Mouse (Mus musculus): ENCODE results near the gene Gm17334.

DNA sequence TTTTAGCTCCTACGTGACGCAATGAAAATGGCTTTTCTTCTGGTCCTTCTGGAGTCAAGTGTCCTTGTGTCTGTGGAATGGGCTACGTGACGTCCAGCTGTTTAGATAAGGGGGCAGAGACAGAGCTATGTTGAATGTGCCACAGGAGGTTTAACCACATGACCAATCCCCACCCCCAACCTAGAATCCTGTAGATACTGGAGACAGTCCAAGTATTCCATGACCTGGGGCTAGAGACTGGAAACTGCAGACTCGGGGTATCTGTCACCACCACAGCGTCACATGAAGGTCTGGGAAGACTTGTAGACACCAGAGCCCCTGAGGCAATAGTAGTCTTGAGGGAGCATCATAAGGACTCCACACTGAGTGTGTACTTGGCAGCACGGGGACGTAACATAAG lies 22.8 kb upstream of the Gm17334 start:
- TF ChIP-seq CTCF (IDR thresholded peaks at IDR 0.05; ENCODE audit: borderline replicate concordance, extremely low read depth, insufficient read depth, insufficient read length) = no peak
- no peak for TF ChIP-seq POLR2A (IDR thresholded peaks at IDR 0.05; ENCODE audit: borderline replicate concordance, extremely low read depth, insufficient read depth, insufficient read length, poor library complexity, severe bottlenecking)
